Mouse (Mus musculus) heart, embryonic 15.5 days (tissue): ENCODE measurements around the gene Sla2. TPM values are rescaled to one million over a fixed set of nuclear protein-coding genes. Genes with fewer than 3 reads are reported as not detected.
"Not testable (repeated sequence)": the region's sequence is repeated elsewhere in the genome, so short reads cannot be mapped to it uniquely, and the experiment has no call there.

ENCODE experiments used
- ATAC-seq: fragments of 200-750 bp; cut with Nextera tagmentation; replicated peaks from 2 replicates; pipeline ENCODE4 v1.8.0; 2017; ENCODE audit warnings: low read depth, moderate TSS enrichment; ENCODE audit not compliant: insufficient number of reproducible peaks, insufficient read depth, low FRiP score
- H3K27ac ChIP-seq: fragments of 300-500 bp; sonication (generic); 2 replicates; pipeline ENCODE4 v1.5.1; 2015; ENCODE audit warnings: mild to moderate bottlenecking, inconsistent platforms
- H3K27me3 ChIP-seq: fragments of 300-500 bp; sonication (generic); 2 replicates; pipeline ENCODE4 v1.6.1; 2015; ENCODE audit warnings: inconsistent platforms
- H3K36me3 ChIP-seq: fragments of 300-500 bp; sonication (generic); 2 replicates; pipeline ENCODE4 v1.6.1; 2015; ENCODE audit warnings: mild to moderate bottlenecking, inconsistent platforms
- H3K4me1 ChIP-seq: fragments of 300-500 bp; sonication (generic); replicated peaks from 2 replicates; pipeline ENCODE4 v1.6.1; 2015; ENCODE audit warnings: inconsistent platforms
- H3K4me2 ChIP-seq: fragments of 300-500 bp; sonication (generic); 2 replicates; pipeline ENCODE4 v1.6.1; 2015; ENCODE audit warnings: inconsistent platforms, mild to moderate bottlenecking, moderate library complexity
- H3K4me3 ChIP-seq: fragments of 300-500 bp; sonication (generic); 2 replicates; pipeline ENCODE4 v1.5.1; 2015; ENCODE audit warnings: mild to moderate bottlenecking, inconsistent platforms
- H3K9ac ChIP-seq: fragments of 300-500 bp; sonication (generic); 2 replicates; pipeline ENCODE4 v1.6.1; 2015; ENCODE audit warnings: mild to moderate bottlenecking, inconsistent platforms
- H3K9me3 ChIP-seq: fragments of 300-500 bp; sonication (generic); replicated peaks from 2 replicates; pipeline ENCODE4 v1.6.1; 2016; ENCODE audit warnings: inconsistent platforms
- WGBS: fragments of 180-500 bp; shearing (Covaris S2); methylation state at CpG from one replicate; pipeline ENCODE4 v1.1.7; 2015; ENCODE audit warnings: mixed read lengths; 5-methylcytosine and 5-hydroxymethylcytosine counted together
- polyA plus RNA-seq: library from polyadenylated mRNA; unstranded; fragments of >200 nt; fragmentation: Nextera tagmentation; extraction: Ambion mirVana; gene quantifications from 2 replicates; pipeline ENCODE4 v1.2.1, GENCODE M21; 2015

Sla2 gene
- polyA plus RNA-seq, 1 experiment from 2014 or later: 0.58 TPM

GRCm38 (mm10) chr2:156834336-156834735 lies 52.7 kb downstream of the Sla2 start:
- Histone ChIP-seq H3K27ac (no peak overlapping the region), H3K9ac (no peak overlapping the region), H3K4me3 (no peak overlapping the region), H3K4me2 (no peak overlapping the region), H3K9me3 (no peaks in the 10 kb centered on the region), H3K27me3 (no peaks in the 10 kb centered on the region), H3K4me1 (peaks cover 15% of the 10 kb centered on the region), H3K36me3 (peaks cover 71% of the 10 kb centered on the region)
- no peak for ATAC-seq
- WGBS: 93% methylated on average over 11 of the region's 11 CpGs

DNA sequence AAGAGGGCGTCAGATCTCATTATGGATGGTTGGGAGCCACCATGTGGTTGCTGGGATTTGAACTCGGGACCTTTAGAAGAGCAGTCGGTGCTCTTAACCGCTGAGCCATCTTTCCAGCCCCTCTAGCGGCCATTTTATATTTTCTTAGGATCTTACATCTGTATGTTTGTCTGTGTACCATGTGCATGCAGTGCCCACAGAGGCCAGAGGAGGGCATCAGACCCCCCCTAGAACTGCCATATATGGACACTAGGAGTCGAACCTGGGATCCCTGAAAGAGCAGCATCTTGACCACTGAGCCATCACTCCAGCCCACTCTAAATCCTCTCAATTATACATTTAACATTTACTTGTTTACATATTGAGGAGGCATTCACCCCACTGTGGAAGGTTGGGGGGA lies 61.9 kb downstream of the Sla2 start:
- not testable (repeated sequence) for ATAC-seq, H3K4me2 ChIP-seq, H3K9ac ChIP-seq, H3K4me3 ChIP-seq, H3K4me1 ChIP-seq, H3K9me3 ChIP-seq, H3K27ac ChIP-seq, H3K27me3 ChIP-seq, H3K36me3 ChIP-seq
- WGBS: 77% methylated on average over 6 of the region's 6 CpGs

Other genes starting within 250 kb of the Sla2 start
- gene Myl9, start 111.8 kb downstream of the Sla2 start, polyA plus RNA-seq: 1,553 and 1,598 TPM in 2 replicates
- 23.6 and 34.1 TPM in 2 replicates for gene Tgif2, start 47.2 kb downstream of the Sla2 start, polyA plus RNA-seq
- 4.8 and 5.7 TPM in 2 replicates for gene 4930518I15Rik, start 29.2 kb downstream of the Sla2 start, polyA plus RNA-seq
- gene Rab5if, start 24.1 kb downstream of the Sla2 start, polyA plus RNA-seq: 152 and 164 TPM in 2 replicates
- 28.6 and 51.0 TPM in 2 replicates for gene Ndrg3, start 104.9 kb upstream of the Sla2 start, polyA plus RNA-seq
- gene Dsn1, start 120.0 kb upstream of the Sla2 start, polyA plus RNA-seq: 30.4 and 31.4 TPM in 2 replicates
- 1.7 and 2.7 TPM in 2 replicates for gene Soga1, start 192.1 kb upstream of the Sla2 start, polyA plus RNA-seq
- gene Tldc2, start 199.9 kb upstream of the Sla2 start, polyA plus RNA-seq: not detected in 2 replicates
- gene Samhd1, start 248.1 kb upstream of the Sla2 start, polyA plus RNA-seq: 14.2 and 16.2 TPM in 2 replicates